Mouse (Mus musculus): ENCODE results near the gene Hcn2. TPM values are rescaled to one million over a fixed set of nuclear protein-coding genes. Genes with fewer than 3 reads are reported as not detected.

The Hcn2 gene
- total and polyA plus RNA-seq, 3 experiments = 0.21 to 2.2 (median 0.44) TPM

DNA sequence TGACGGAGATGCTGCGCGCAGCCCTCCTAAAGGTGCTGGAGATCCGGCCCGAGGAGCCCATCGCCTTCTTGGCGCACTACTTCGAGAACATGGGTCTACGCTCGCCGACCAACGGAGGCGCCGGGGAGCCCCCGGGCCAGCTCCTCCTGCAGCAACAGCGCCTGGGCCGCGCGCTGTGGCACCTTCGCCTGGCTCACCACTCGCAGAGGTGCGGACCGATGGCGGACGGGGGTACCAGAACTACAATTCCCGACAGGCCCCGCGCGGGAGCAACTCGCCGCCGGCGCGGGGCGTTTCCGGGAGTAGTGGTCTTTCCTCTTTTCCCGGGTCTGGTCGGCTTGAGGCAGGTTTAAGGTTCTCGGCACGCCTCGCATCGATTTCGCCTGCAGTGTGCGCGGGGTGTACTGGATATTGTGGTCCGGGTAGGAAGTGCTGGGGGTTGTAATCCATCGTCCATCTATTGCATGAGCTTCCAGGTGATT is 46.8 kb upstream of the Hcn2 start:
- in situ Hi-C loops (cut with MboI; ENCODE audit: low pct_ligation_motif_present, low pct_unique_long_range_greater_than_20kb, low sequenced_read_pairs) = no loop called here
- Histone ChIP-seq H3K4me2 (ENCODE audit: insufficient read depth, low read depth, poor library complexity, severe bottlenecking) (peak overlapping the region; percentile 82), H3K9ac (ENCODE audit: insufficient read depth, low read depth) (peak overlapping the region; percentile 98), H3K36me3 (replicated peaks in 1 of 2; ENCODE audit: control insufficient read depth in 1 of 2, insufficient read depth in 1 of 2, low read length in 1 of 2) (peaks cover 5 to 43% of the 10 kb centered on the region in 2 experiments), H3K27me3 (replicated peaks) (no peaks in the 10 kb centered on the region), H3K4me3 (replicated peaks in 1 of 3; ENCODE audit: low read depth in 2 of 3, low read length in 2 of 3, poor library complexity in 1 of 3) (peak overlapping the region; percentile 95 to 97 (median 97)), H3K4me1 (ENCODE audit: control insufficient read depth in 1 of 2, insufficient read depth in 2 of 2) (peaks cover 28 to 54% of the 10 kb centered on the region in 2 experiments), H3K9me3 (replicated peaks; ENCODE audit: low read length) (no peaks in the 10 kb centered on the region), H3K79me2 (replicated peaks; ENCODE audit: control insufficient read depth, extremely low read depth, insufficient read depth, poor library complexity, severe bottlenecking) (peaks cover 11% of the 10 kb centered on the region; the same call in 1 of the 2 replicates), H3K27ac (ENCODE audit: insufficient read depth, low read depth) (peak overlapping the region; percentile 78)
- peak; percentile 68 for DNase-seq (ENCODE audit: extremely low read depth)
- dilution Hi-C loops (cut with MboI; ENCODE audit: extremely low pct_ligation_motif_present, extremely low pct_unique_long_range_greater_than_20kb, low sequenced_read_pairs) = no loop called here
- TF ChIP-seq MYC (IDR thresholded peaks at IDR 0.05; ENCODE audit: low read depth, low read length) (no peak), USF2 (conservative IDR thresholded peaks at IDR 0.05; ENCODE audit: low read depth, low read length) (no peak), NRF1 (IDR thresholded peaks at IDR 0.05; ENCODE audit: low read depth, low read length) (no peak), POLR2A (IDR thresholded peaks at IDR 0.05; ENCODE audit: low read depth, low read length) (no peak), IRF4 (IDR thresholded peaks at IDR 0.05; ENCODE audit: low read depth, low read length) (peak; percentile 60), E2F4 (IDR thresholded peaks at IDR 0.05; ENCODE audit: insufficient replicate concordance, low read depth, low read length) (0 out of 2 replicates have a peak, but pooled peaks have one; percentile 34), CHD2 (IDR thresholded peaks at IDR 0.05; ENCODE audit: low read length) (no peak), TBP (conservative IDR thresholded peaks at IDR 0.05; ENCODE audit: low read depth, low read length) (0 out of 2 replicates have a peak, but pooled peaks have one; percentile 31), CTCF (conservative IDR thresholded peaks at IDR 0.05 in 1 of 2, IDR thresholded peaks at IDR 0.05 in 1 of 2; ENCODE audit: low read depth in 2 of 2, low read length in 2 of 2) (no peak), TCF12 (IDR thresholded peaks at IDR 0.05; ENCODE audit: low read depth, low read length) (peak; percentile 25), MAX (IDR thresholded peaks at IDR 0.05; ENCODE audit: low read length) (peak; percentile 58), SIN3A (IDR thresholded peaks at IDR 0.05; ENCODE audit: low read length) (peak; percentile 81), UBTF (IDR thresholded peaks at IDR 0.05; ENCODE audit: low read depth, low read length) (peak; percentile 26; the same call in 1 of the 2 replicates), RAD21 (IDR thresholded peaks at IDR 0.05; ENCODE audit: low read depth, low read length) (no peak), ZC3H11A (IDR thresholded peaks at IDR 0.05; ENCODE audit: low read depth, low read length) (no peak), BHLHE40 (IDR thresholded peaks at IDR 0.05; ENCODE audit: low read depth, low read length) (no peak), NELFE (IDR thresholded peaks at IDR 0.05; ENCODE audit: low read depth, low read length) (peak; percentile 56), PAX5 (IDR thresholded peaks at IDR 0.05; ENCODE audit: low read length) (no peak), MEF2A (IDR thresholded peaks at IDR 0.05; ENCODE audit: borderline replicate concordance, low read depth, low read length) (no peak), MXI1 (IDR thresholded peaks at IDR 0.05; ENCODE audit: low read depth, low read length) (peak; percentile 69), KAT2A (IDR thresholded peaks at IDR 0.05; ENCODE audit: insufficient replicate concordance, low read length) (peak; percentile 85; the same call in 1 of the 2 replicates), RCOR1 (conservative IDR thresholded peaks at IDR 0.05; ENCODE audit: low read depth, low read length) (no peak), ZNF384 (IDR thresholded peaks at IDR 0.05; ENCODE audit: low read depth, low read length) (no peak), USF1 (IDR thresholded peaks at IDR 0.05; ENCODE audit: low read depth, low read length) (no peak), JUND (conservative IDR thresholded peaks at IDR 0.05; ENCODE audit: low read depth, low read length) (no peak), ELF1 (IDR thresholded peaks at IDR 0.05; ENCODE audit: low read depth, low read length) (peak; percentile 88), POLR2AphosphoS2 (IDR thresholded peaks at IDR 0.05; ENCODE audit: low read depth, low read length) (no peak), MAZ (IDR thresholded peaks at IDR 0.05; ENCODE audit: low read depth, low read length) (0 out of 2 replicates have a peak, but pooled peaks have one; percentile 37), ETS1 (conservative IDR thresholded peaks at IDR 0.05; ENCODE audit: low read depth, low read length) (no peak), MAFK (IDR thresholded peaks at IDR 0.05; ENCODE audit: insufficient replicate concordance, low read length) (no peak), ZMIZ1 (IDR thresholded peaks at IDR 0.05; ENCODE audit: low read depth, low read length) (no peak; the same call in 1 of the 2 replicates), HCFC1 (IDR thresholded peaks at IDR 0.05; ENCODE audit: low read depth, low read length) (peak; percentile 82), EP300 (IDR thresholded peaks at IDR 0.05; ENCODE audit: low read length) (no peak), GABPA (IDR thresholded peaks at IDR 0.05; ENCODE audit: insufficient replicate concordance, low read depth, low read length) (peak; percentile 18; the same call in 1 of the 2 replicates), SMC3 (IDR thresholded peaks at IDR 0.05; ENCODE audit: low read depth, low read length) (no peak), JUN (IDR thresholded peaks at IDR 0.05; ENCODE audit: insufficient read depth, low read depth, low read length) (no peak), ZKSCAN1 (IDR thresholded peaks at IDR 0.05; ENCODE audit: borderline replicate concordance, low read depth, low read length) (no peak), CHD1 (IDR thresholded peaks at IDR 0.05; ENCODE audit: low read depth, low read length) (no peak)

Measured in CH12.LX (cell line).